Mouse (Mus musculus): Measurements from ENCODE around the gene Bbs7. TPM values are rescaled to one million over a fixed set of nuclear protein-coding genes. Genes with fewer than 3 reads are reported as not detected.
"Not testable (repeated sequence)": the region's sequence is repeated elsewhere in the genome, so short reads cannot be mapped to it uniquely, and the experiment has no call there.

Bbs7 gene
- 0.18 and 0.24 TPM in 2 replicates for polyA plus RNA-seq (2012; rRNA removed)

GRCm38 (mm10) chr3:36613202-36613907 lies at the start of gene Bbs7:
Bbs7 (minus strand) TSS chr3:36613477.
- Histone ChIP-seq H3K4me3 (ENCODE audit: low read depth, low read length) (peak within 1 kb of the TSS; percentile 61), H3K36me3 (ENCODE audit: control insufficient read depth, insufficient read depth, low read length) (no peaks in the 10 kb centered on the region), H3K27ac (ENCODE audit: insufficient read depth, low read depth, low read length) (no peak within 1 kb of the TSS), H3K27me3 (ENCODE audit: control insufficient read depth, insufficient read depth, low read length) (no peaks in the 10 kb centered on the region), H3K4me1 (ENCODE audit: control insufficient read depth, insufficient read depth, insufficient read length, low read length) (peaks cover 6% of the 10 kb centered on the region)
- WGBS: 2% methylated on average over 38 of the region's 38 CpGs
- TF ChIP-seq POLR2A (IDR thresholded peaks at IDR 0.05; ENCODE audit: low read depth, low read length) (no peak), CTCF (IDR thresholded peaks at IDR 0.05; ENCODE audit: extremely low read depth, insufficient read length, insufficient replicate concordance, low read depth, low read length) (no peak)

- H3K4me3 ChIP-seq (ENCODE audit: low read depth, low read length); H3K4me1 ChIP-seq (ENCODE audit: control insufficient read depth, insufficient read depth, insufficient read length, low read length); H3K27ac ChIP-seq (ENCODE audit: insufficient read depth, low read depth, low read length); H3K36me3 ChIP-seq (ENCODE audit: control insufficient read depth, insufficient read depth, low read length); H3K27me3 ChIP-seq (ENCODE audit: control insufficient read depth, insufficient read depth, low read length): not testable (repeated sequence)
These were observed 31.9 kb upstream of the Bbs7 start for GRCm38 (mm10) chr3:36645245-36645559.

GRCm38 (mm10) chr3:36644554-36645244 lies 31.4 kb upstream of the Bbs7 start:
- 26% methylated on average over 3 of the region's 3 CpGs for WGBS
- no peaks in the 10 kb centered on the region for H3K27me3 ChIP-seq (ENCODE audit: control insufficient read depth, insufficient read depth, low read length)
- TF ChIP-seq POLR2A (IDR thresholded peaks at IDR 0.05; ENCODE audit: low read depth, low read length) (no peak), CTCF (IDR thresholded peaks at IDR 0.05; ENCODE audit: extremely low read depth, insufficient read length, insufficient replicate concordance, low read depth, low read length) (no peak)
- H3K27ac ChIP-seq (ENCODE audit: insufficient read depth, low read depth, low read length): no peak overlapping the region
- no peaks in the 10 kb centered on the region for H3K4me1 ChIP-seq (ENCODE audit: control insufficient read depth, insufficient read depth, insufficient read length, low read length)
- H3K36me3 ChIP-seq (ENCODE audit: control insufficient read depth, insufficient read depth, low read length): no peaks in the 10 kb centered on the region
- H3K4me3 ChIP-seq (ENCODE audit: low read depth, low read length): no peak overlapping the region

- 57% methylated on average over 3 of the region's 3 CpGs for WGBS
- H3K27me3 ChIP-seq (ENCODE audit: control insufficient read depth, insufficient read depth, low read length): no peaks in the 10 kb centered on the region
- H3K4me1 ChIP-seq (ENCODE audit: control insufficient read depth, insufficient read depth, insufficient read length, low read length): no peaks in the 10 kb centered on the region
- H3K4me3 ChIP-seq (ENCODE audit: low read depth, low read length): no peak overlapping the region
- H3K36me3 ChIP-seq (ENCODE audit: control insufficient read depth, insufficient read depth, low read length): no peaks in the 10 kb centered on the region
- TF ChIP-seq CTCF (IDR thresholded peaks at IDR 0.05; ENCODE audit: extremely low read depth, insufficient read length, insufficient replicate concordance, low read depth, low read length): no peak
- no peak for TF ChIP-seq POLR2A (IDR thresholded peaks at IDR 0.05; ENCODE audit: low read depth, low read length)
- H3K27ac ChIP-seq (ENCODE audit: insufficient read depth, low read depth, low read length): no peak overlapping the region
These were observed 30.1 kb upstream of the Bbs7 start for GRCm38 (mm10) chr3:36643354-36643753.

GRCm38 (mm10) chr3:36642736-36643135 lies 29.5 kb upstream of the Bbs7 start:
- Histone ChIP-seq H3K36me3 (ENCODE audit: control insufficient read depth, insufficient read depth, low read length) (no peaks in the 10 kb centered on the region), H3K27ac (ENCODE audit: insufficient read depth, low read depth, low read length) (no peak overlapping the region), H3K27me3 (ENCODE audit: control insufficient read depth, insufficient read depth, low read length) (no peaks in the 10 kb centered on the region), H3K4me1 (ENCODE audit: control insufficient read depth, insufficient read depth, insufficient read length, low read length) (0 out of 2 replicates have a peak, but pooled peaks cover 1% of the 10 kb centered on the region), H3K4me3 (ENCODE audit: low read depth, low read length) (no peak overlapping the region)
- TF ChIP-seq CTCF (IDR thresholded peaks at IDR 0.05; ENCODE audit: extremely low read depth, insufficient read length, insufficient replicate concordance, low read depth, low read length) (no peak), POLR2A (IDR thresholded peaks at IDR 0.05; ENCODE audit: low read depth, low read length) (no peak)
- WGBS: 75% methylated on average over 13 of the region's 13 CpGs

- WGBS: 68% methylated on average over 2 of the region's 2 CpGs
- no peaks in the 10 kb centered on the region for H3K27me3 ChIP-seq (ENCODE audit: control insufficient read depth, insufficient read depth, low read length)
- peak; percentile 23; the same call in 1 of the 2 replicates for TF ChIP-seq CTCF (IDR thresholded peaks at IDR 0.05; ENCODE audit: extremely low read depth, insufficient read length, insufficient replicate concordance, low read depth, low read length)
- TF ChIP-seq POLR2A (IDR thresholded peaks at IDR 0.05; ENCODE audit: low read depth, low read length): no peak
These were observed 27.5 kb upstream of the Bbs7 start for GRCm38 (mm10) chr3:36640787-36641186.

GRCm38 (mm10) chr3:36635449-36635848 lies 22.2 kb upstream of the Bbs7 start:
- no peak overlapping the region for H3K4me3 ChIP-seq (ENCODE audit: low read depth, low read length)
- H3K27ac ChIP-seq (ENCODE audit: insufficient read depth, low read depth, low read length): no peak overlapping the region
- 24% methylated on average over 4 of the region's 4 CpGs for WGBS
- H3K36me3 ChIP-seq (ENCODE audit: control insufficient read depth, insufficient read depth, low read length): no peaks in the 10 kb centered on the region
- H3K27me3 ChIP-seq (ENCODE audit: control insufficient read depth, insufficient read depth, low read length): no peaks in the 10 kb centered on the region
- TF ChIP-seq POLR2A (IDR thresholded peaks at IDR 0.05; ENCODE audit: low read depth, low read length) (no peak), CTCF (IDR thresholded peaks at IDR 0.05; ENCODE audit: extremely low read depth, insufficient read length, insufficient replicate concordance, low read depth, low read length) (peak; percentile 36; the same call in 1 of the 2 replicates)
- 0 out of 2 replicates have a peak, but pooled peaks cover 1% of the 10 kb centered on the region for H3K4me1 ChIP-seq (ENCODE audit: control insufficient read depth, insufficient read depth, insufficient read length, low read length)

More at GRCm38 (mm10) chr3:36640787-36641186, 27.5 kb upstream of the Bbs7 start:
- no peak overlapping the region for H3K27ac ChIP-seq (ENCODE audit: insufficient read depth, low read depth, low read length)
- 0 out of 2 replicates have a peak, but pooled peaks cover 1% of the 10 kb centered on the region for H3K4me1 ChIP-seq (ENCODE audit: control insufficient read depth, insufficient read depth, insufficient read length, low read length)
- H3K36me3 ChIP-seq (ENCODE audit: control insufficient read depth, insufficient read depth, low read length): no peaks in the 10 kb centered on the region
- no peak overlapping the region for H3K4me3 ChIP-seq (ENCODE audit: low read depth, low read length)
